Mouse (Mus musculus) gastrocnemius, adult 18-20 months (tissue): ENCODE measurements at regions not wholly inside any gene's neighbourhood (a gene's known extent, or its start where the extent isn't known, plus 50 kb on each side); places are given as distances from the start of the nearest gene placed in this dataset.

ENCODE experiments used
- DNase-seq: peaks from one replicate; pipeline ENCODE4 v3.0.0; 2021; ENCODE audit warnings: low spot score

DNA sequence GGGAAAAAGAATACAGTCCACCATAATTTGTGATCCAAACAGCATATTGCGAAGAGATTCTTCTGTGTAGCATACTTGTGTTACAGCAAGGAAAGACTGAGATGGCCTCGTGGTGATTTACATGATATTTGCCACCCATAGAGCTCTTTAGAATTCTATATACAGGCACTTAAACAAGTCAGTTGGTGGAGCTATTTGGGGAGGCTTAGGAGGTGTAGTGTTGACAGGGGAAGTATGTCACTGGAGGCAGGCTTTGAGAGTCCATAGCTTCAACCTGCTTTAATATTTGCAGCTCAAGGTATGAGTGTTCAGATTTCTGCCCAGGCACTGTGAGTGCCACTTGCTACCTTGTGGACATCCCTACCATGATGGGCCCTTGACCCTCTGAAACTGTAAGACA lies 187.3 kb downstream of the Ostf1 start:
- DNase-seq, result no peak

DNA sequence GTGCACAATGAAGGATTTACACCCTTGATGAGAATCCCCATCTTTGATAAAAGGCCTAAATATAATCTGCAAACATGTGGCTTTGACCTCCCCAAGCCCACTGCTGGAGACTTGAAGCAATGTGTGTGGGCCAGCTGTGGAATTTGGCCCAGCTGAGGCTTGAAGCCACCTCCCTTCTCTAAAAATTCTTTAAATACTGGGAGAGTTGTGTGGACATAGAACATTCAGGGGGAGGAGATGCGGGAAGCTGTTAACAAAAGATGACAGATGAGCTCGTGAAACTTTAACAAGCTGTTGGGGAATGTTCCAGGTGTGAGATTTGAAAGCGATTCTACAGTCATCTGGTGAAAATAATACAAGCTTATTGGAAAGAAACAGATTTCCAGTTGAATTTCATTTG lies 195.3 kb downstream of the Ostf1 start:
- no peak for DNase-seq

DNA sequence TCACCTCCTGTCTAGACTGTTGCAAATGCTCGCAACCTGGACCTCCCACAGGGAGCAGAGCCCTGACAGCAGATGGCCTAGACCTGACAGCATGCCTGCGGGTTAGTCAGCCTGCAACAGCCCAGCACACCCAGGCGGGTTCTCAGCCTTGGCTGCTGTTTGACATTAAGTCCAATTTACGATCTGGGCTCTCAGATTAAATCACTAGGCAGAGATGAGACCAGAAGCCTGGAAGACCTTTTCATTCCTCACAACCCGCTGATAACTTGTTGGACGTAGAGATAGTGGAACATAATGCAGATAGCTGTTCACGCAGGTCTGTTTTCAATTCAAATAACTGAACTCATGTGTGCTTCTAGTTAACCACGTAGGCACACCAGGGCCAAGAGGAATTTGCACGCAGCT lies 211.2 kb downstream of the Ostf1 start:
- DNase-seq, result peak; percentile 25

GRCm38 (mm10) chr19:18418548-18418947 lies 213.1 kb downstream of the Ostf1 start:
- DNase-seq, result peak; percentile 15

- no peak for DNase-seq
Measured at GRCm38 (mm10) chr19:18377466-18378089, 254.0 kb downstream of the Ostf1 start.

DNA sequence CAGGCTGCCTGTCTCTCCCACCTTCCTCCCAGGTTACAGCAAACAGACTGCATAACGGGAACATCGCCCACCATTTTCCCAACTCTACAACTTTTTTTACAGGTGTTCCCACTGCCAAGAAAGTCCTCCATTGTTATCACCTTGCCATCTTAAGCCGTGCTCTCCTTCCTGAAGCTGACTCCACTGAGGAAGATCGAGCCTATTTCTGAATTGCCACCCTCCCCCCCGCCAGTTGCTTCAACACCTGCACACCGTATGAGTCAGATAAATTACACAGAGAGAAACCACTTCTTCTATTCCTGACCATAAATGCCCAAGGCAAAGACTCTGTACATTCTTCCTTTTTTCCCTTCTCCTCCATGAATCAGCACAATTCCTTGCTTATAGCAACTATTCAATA lies 263.0 kb downstream of the Ostf1 start:
- no peak for DNase-seq

GRCm38 (mm10) chr19:18353960-18354359 lies 277.7 kb downstream of the Ostf1 start:
- DNase-seq, result no peak

DNA sequence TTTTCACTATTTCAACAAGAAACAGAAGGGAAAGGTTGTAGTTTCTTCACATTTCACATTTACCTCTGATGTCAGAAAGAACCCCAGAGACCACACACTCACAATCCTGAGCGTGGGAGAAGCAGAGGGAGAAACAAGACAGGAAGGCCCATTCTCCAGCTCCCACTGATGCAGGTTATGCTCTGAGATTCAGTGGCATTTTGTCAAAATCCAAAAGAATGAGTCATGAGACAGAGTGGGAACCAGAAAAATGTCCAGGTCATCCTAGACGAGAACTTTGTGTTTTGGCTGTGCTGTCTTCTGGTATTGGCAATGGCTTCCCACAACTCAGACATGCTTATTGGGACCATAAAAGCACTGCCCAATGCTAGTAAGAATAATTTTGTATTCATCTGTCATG lies 285.9 kb downstream of the Ostf1 start:
- DNase-seq, result no peak

DNA sequence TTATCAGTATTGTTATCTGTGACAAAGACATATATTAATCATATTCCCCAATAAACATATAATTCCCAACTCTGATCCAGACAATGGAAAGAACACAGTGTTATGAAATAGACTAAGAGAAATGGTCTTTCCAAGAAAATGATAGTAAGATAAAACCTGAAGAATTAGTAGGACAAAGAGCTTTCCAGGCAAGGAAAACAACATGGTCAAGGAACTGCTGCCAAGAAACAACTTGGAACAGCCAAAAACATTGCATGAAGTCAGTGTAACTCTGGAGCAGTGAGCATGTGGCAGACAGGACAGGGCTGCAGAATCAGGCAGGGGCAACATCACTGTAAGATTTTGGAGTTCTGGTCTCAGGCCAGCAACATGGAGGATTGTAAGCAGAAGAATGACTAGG lies 288.0 kb downstream of the Ostf1 start:
- DNase-seq, result no peak

GRCm38 (mm10) chr19:18343003-18343402 lies 288.6 kb downstream of the Ostf1 start:
- DNase-seq, result no peak

- DNase-seq, result peak; percentile 37
Measured at GRCm38 (mm10) chr19:18337819-18338555, 293.6 kb downstream of the Ostf1 start.

- DNase-seq, result no peak
Measured at GRCm38 (mm10) chr19:18336637-18337036, 295.0 kb downstream of the Ostf1 start.

DNA sequence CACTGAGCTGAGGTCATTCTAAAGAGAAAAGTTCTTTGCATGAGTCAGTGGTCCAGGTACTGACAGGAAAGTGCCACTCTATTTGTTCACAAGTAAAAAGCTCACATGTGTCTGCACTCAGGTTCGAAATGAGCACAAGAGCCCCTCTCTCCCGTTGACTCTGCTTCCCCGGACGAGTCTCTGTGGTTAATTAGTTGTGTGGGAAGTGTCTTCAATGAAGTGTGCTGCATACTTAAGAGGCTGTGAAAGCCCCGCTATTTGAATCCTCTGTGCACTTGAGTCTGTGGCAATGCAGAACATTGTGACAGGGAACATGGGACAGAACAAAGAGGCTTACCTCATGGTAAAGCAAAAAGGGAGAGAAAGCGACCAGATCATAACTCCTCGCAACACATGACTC lies 297.0 kb downstream of the Ostf1 start:
- no peak for DNase-seq

DNA sequence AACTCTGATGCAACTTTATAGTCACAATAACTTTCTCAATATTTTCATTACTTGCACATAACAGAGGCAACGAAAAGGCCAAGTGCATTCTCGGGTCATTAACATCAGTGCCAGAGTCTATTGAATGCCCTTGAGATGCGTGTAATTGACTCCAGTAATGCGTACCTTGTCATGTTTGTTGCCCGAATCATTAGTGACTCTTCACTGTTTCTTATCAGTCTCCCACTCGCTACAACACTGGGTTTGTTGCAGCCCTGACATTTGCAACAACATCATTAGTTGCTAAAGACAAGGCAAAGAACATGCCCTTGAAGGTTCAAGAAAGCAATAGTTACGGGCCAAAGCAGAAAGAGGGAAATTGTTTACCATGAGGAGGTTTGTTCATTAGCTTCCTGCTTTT lies 299.8 kb downstream of the Ostf1 start:
- DNase-seq, result no peak

GRCm38 (mm10) chr19:18329421-18329820 lies 302.2 kb downstream of the Ostf1 start:
- no peak for DNase-seq

DNA sequence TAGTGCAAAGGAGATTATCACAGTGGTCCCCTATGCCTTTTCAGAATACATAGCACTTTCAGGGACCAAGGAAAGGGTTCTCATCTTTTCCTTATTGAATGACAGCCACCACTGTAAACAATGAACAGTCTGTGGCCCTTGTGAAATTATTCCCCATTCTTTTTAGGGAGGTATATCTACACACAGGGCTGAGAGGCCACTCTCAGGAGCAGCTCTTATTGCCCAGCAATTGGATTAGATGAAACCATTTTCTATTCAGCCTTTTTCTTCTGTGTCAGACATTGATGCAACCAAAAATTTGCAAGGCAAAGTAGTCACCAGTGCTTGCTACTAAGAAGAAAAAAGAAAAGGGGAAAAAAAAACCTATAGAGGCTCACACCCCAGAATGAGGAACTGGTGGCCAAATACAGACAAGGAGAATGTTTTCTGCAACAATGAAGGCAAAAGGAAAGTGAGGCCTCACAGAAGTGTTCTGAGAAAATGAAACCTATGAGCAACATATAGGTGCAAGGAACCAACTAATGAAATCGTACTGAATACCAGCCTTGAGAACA lies 313.2 kb downstream of the Ostf1 start:
- no peak for DNase-seq

DNA sequence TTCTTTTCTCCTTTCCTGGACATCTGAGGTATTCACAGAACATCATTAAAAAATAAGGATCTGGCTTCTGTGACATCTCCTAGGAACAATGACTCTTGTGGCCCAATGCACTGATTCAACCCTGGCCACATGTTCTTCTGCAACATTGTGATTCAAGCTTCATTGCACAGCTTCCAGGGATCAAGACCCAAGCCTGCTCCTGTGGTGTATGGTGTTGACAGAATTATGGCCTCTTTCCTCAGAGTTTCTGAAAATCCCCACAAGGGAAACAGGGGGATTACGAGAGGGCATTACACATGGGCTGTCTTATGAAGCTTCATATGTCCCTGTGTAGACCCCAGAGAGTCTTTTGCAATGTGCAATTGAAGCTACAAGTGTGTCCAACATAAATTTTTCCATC lies 358.2 kb downstream of the Ostf1 start:
- no peak for DNase-seq

- no peak for DNase-seq
Measured at GRCm38 (mm10) chr19:18255074-18255684, 376.4 kb downstream of the Ostf1 start.

DNA sequence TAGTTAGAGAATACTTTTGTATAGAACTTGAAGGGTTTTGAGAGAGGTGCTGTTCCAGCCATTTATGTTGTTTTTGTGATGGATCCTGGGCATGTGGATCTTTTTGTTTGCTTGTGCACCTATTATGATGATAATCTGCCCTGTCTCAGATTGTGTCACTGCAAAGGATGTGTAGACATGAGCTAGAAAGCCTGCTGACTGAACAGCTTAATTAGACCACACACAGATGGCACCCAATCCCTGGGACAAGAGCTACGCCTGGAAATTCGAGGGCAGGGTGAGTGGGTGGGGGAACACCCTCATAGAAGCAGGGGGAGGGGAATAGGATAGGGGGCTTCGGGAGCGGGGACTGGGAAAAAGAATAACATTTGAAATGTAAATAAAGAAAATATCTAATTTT lies 378.3 kb downstream of the Ostf1 start:
- no peak for DNase-seq
